Mouse (Mus musculus): ENCODE measurements at regions not wholly inside any gene's neighbourhood (a gene's known extent, or its start where the extent isn't known, plus 50 kb on each side); places are given as distances from the start of the nearest gene placed in this dataset.
"Not testable (repeated sequence)": the region's sequence is repeated elsewhere in the genome, so short reads cannot be mapped to it uniquely, and the experiment has no call there.

DNA sequence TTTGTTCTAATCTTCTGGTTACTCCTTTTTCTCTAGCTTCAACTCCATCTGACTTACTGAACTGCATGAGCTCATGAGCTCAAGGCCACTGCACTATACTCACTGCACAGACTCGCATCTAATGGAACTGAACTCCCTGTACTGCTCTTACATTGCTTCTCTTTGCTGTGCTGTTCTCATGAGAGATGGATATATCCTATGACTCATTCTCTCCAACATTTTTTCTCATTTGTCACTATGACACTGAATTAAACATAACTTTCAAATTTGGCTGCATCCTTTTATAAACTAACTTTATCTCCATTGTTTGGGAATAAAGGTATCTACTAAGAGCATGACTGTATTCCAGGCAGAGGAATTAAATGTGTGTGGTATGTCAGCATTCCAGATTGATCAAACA lies 806.2 kb downstream of the Rab28 start:
- DNase-seq (ENCODE audit: low read depth, low spot score), result no peak

DNA sequence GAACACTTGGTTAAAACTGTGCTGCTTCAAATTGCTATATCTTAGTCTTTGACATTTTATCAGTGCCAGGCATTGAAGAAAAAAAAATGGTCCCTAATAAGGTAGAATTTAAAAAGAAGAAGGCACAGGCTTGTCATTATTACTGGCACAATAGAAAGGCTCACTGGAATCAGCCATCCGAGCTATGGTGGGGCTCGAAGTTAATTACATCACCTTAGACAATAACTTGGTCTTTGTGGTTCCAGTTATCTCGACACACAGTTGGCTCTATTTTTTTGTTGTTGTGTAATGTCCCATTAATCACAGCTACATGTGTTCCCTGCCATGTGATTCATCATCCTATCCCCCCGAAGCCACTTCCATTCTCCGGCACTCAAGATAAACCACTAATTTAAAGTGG lies 825.1 kb downstream of the Rab28 start:
- DNase-seq (ENCODE audit: low read depth, low spot score), result no peak

DNA sequence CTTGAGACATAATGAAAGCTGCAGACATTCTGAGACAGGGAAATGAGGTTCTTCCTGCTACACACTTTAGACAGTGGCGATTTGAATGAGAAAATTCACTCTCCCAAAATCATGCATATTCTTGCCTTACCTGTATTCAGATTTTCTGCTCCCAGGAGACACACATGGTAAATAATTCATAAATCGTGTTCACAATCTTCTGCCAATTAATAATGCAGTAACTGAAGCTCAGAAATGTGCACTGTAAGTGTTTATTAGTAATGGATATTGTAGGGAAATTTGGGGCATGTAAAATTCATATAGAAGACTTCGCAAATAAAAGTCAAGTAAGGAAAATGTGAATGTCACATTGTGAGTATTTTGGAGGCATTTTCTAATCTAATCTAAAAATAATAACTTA lies 830.2 kb downstream of the Rab28 start:
- no peak for DNase-seq (ENCODE audit: low read depth, low spot score)

DNA sequence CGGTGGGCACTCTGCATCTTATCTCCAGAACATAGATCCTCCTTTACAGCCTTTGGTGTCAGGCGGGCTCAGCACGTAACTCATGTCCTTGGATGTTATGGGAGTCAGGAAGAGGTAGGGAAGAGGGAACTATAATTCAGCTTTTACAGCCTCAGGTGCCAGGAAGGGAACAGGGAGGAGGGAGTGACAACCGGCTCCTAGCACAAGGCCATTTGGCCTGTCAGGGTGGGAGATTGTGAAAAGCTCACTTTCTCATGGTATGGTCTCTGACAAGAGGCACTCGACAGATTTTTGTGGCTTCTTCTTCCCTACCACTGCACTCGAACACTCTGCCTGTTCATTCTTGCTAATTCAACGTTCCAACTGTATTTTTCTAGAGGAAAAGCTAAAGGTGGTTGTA lies 845.6 kb downstream of the Rab28 start:
- not testable (repeated sequence) for DNase-seq (ENCODE audit: low read depth, low spot score)
